8 mouse cellular contexts compared by ENCODE assay signal in genomic region chr19:32272475-32273260, GRCm38 (mm10).
DNase-seq lines count a peak whose midpoint lies in the region; ATAC-seq lines count a peak whose summit lies in the region.

No protein-coding gene starts in this region.

- peaks cover 43% of the 10 kb centered on the region for H3K4me1 ChIP-seq in embryonic facial prominence, embryonic 13.5 days
- H3K4me1 ChIP-seq in embryonic facial prominence, embryonic 10.5 days: peaks cover 40% of the 10 kb centered on the region
- H3K4me1 ChIP-seq in heart, embryonic 14.5 days (ENCODE audit: control insufficient read depth in 2 of 2, insufficient read depth in 2 of 2, low read length in 2 of 2): peaks cover 27 to 29% of the 10 kb centered on the region in 2 experiments

- H3K27me3 ChIP-seq in embryonic facial prominence, embryonic 13.5 days: no peaks in the 10 kb centered on the region
- H3K27me3 ChIP-seq in embryonic facial prominence, embryonic 10.5 days (replicated peaks; ENCODE audit: low read depth, poor library complexity, severe bottlenecking): no peaks in the 10 kb centered on the region
- H3K27me3 ChIP-seq in heart, embryonic 14.5 days (ENCODE audit: control insufficient read depth, insufficient read depth, low read length): no peaks in the 10 kb centered on the region

- DNase-seq in embryonic facial prominence, embryonic 10.5 days (ENCODE audit: low spot score): no peak
- peak; percentile 36 for DNase-seq in CD4-positive helper T cell, adult 2 months (ENCODE audit: low read depth, low spot score)
- peak; percentile 63 for DNase-seq in spleen, adult 12 weeks (ENCODE audit: low spot score)
- no peak for DNase-seq in embryo, embryonic 9.5 days (ENCODE audit: extremely low spot score)
- DNase-seq in cerebellum, adult 9-10 months: no peak

- no peak for ATAC-seq in embryonic facial prominence, embryonic 13.5 days (ENCODE audit: insufficient number of reproducible peaks, insufficient read depth, low FRiP score, low TSS enrichment, low read depth)
- ATAC-seq in heart, embryonic 14.5 days (ENCODE audit: insufficient number of reproducible peaks, insufficient read depth, low FRiP score, low read depth): no peak; the same call in 1 of the 2 replicates
- ATAC-seq in frontal cortex, adult (ENCODE audit: low TSS enrichment): no peak

- WGBS in embryonic facial prominence, embryonic 13.5 days: 60% methylated on average over 6 of the region's 6 CpGs
- 70% methylated on average over 6 of the region's 6 CpGs for WGBS in embryonic facial prominence, embryonic 10.5 days
- 52% methylated on average over 6 of the region's 6 CpGs for WGBS in heart, embryonic 14.5 days

- no peaks in the 10 kb centered on the region for H3K36me3 ChIP-seq in embryonic facial prominence, embryonic 13.5 days
- H3K36me3 ChIP-seq in embryonic facial prominence, embryonic 10.5 days (replicated peaks): no peaks in the 10 kb centered on the region
- no peaks in the 10 kb centered on the region for H3K36me3 ChIP-seq in heart, embryonic 14.5 days (ENCODE audit: control insufficient read depth, insufficient read depth, low read length)

- H3K4me2 ChIP-seq in embryonic facial prominence, embryonic 13.5 days: no peak overlapping the region
- H3K4me2 ChIP-seq in heart, embryonic 14.5 days (ENCODE audit: low read length): no peak overlapping the region

- H3K9me3 ChIP-seq in embryonic facial prominence, embryonic 13.5 days: no peaks in the 10 kb centered on the region
- H3K9me3 ChIP-seq in embryonic facial prominence, embryonic 10.5 days: no peaks in the 10 kb centered on the region
- no peaks in the 10 kb centered on the region for H3K9me3 ChIP-seq in heart, embryonic 14.5 days (ENCODE audit: control insufficient read depth, low read length)

- H3K27ac ChIP-seq in embryonic facial prominence, embryonic 13.5 days: 0 out of 2 replicates have a peak overlapping the region, but pooled peaks have one; percentile 36
- H3K27ac ChIP-seq in embryonic facial prominence, embryonic 10.5 days (replicated peaks): no peak overlapping the region
- peak overlapping the region; percentile 20 to 29; a peak in 3 of 4 replicates for H3K27ac ChIP-seq in heart, embryonic 14.5 days (replicated peaks in 1 of 2; ENCODE audit: control insufficient read depth in 1 of 2, insufficient read depth in 1 of 2, low read depth in 2 of 2, low read length in 2 of 2)

- H3K4me3 ChIP-seq in embryonic facial prominence, embryonic 13.5 days: no peak overlapping the region
- no peak overlapping the region for H3K4me3 ChIP-seq in embryonic facial prominence, embryonic 10.5 days
- H3K4me3 ChIP-seq in heart, embryonic 14.5 days (ENCODE audit: control insufficient read depth in 1 of 2, insufficient read depth in 1 of 2, low read depth in 1 of 2, low read length in 2 of 2): no peak overlapping the region

- no peak overlapping the region for H3K9ac ChIP-seq in embryonic facial prominence, embryonic 13.5 days
- H3K9ac ChIP-seq in heart, embryonic 14.5 days (ENCODE audit: low read length): no peak overlapping the region

Comparison
In these comparisons a context has a peak if more than half of its experiments do, and no peak if none do; other contexts are left out.
1. DNase-seq: peak in CD4-positive helper T cell, adult 2 months (single experiment) and spleen, adult 12 weeks (single experiment); none in embryonic facial prominence, embryonic 10.5 days (single experiment), embryo, embryonic 9.5 days (single experiment) and cerebellum, adult 9-10 months (single experiment).